Mouse (Mus musculus) urinary bladder, postnatal 10 days (tissue): ENCODE data around the gene Vamp2.

Source experiments
- DNase-seq: peaks from one replicate; pipeline ENCODE4 v3.0.0; 2022; ENCODE audit warnings: low spot score

Gene Vamp2

GRCm38 (mm10) chr11:69064259-69065133 lies 23.8 kb upstream of the Vamp2 start:
- no peak for DNase-seq

DNA sequence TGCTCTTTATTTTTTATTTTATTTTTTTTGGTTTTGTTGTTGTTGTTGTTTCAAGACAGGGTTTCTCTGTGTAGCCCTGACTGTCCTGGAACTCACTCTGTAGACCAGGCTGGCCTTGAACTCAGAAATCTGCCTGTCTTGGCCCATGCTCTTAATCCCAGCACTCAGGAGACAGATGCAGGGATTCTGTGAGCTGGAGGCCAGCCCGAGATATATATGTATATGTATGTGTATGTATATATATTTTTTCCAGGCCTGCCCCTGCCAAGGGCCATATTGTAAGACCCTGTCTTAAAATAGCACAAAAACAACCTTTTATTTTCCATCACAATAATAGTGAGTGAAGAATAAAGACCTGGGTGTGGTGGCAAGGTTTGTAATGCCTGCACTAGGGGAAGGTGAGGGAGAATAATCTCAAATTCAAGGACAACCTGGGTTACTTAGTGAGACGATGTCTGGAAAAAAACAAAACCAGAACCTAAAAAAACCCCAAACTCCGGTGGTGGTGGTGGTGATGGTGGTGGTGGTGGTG lies 22.8 kb upstream of the Vamp2 start:
- DNase-seq, result no peak

GRCm38 (mm10) chr11:69066163-69066861 lies 22.0 kb upstream of the Vamp2 start:
- no peak for DNase-seq

GRCm38 (mm10) chr11:69066956-69067355 lies 21.3 kb upstream of the Vamp2 start:
- no peak for DNase-seq

DNA sequence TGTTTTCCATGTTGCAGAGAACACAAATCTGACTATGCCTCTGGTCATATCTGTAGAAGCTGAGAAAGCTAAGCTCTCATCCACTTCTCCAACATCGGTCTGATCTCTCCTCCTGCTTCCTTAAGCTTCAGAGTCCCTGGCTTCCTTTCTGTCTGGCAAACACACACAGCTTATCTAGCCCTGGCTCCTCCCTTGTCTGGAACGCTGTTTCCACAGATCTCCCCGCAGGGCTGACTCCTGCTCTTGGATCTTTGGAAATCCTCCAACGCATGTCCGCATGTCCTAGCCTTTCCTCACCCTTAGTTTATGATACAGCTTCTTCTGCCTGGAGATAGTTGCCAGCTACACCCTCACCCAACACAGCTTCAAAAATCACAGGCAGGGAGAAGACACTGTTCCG lies 20.7 kb upstream of the Vamp2 start:
- DNase-seq, result no peak

- DNase-seq, result no peak
These were observed 18.2 kb upstream of the Vamp2 start for GRCm38 (mm10) chr11:69070093-69070492.

DNA sequence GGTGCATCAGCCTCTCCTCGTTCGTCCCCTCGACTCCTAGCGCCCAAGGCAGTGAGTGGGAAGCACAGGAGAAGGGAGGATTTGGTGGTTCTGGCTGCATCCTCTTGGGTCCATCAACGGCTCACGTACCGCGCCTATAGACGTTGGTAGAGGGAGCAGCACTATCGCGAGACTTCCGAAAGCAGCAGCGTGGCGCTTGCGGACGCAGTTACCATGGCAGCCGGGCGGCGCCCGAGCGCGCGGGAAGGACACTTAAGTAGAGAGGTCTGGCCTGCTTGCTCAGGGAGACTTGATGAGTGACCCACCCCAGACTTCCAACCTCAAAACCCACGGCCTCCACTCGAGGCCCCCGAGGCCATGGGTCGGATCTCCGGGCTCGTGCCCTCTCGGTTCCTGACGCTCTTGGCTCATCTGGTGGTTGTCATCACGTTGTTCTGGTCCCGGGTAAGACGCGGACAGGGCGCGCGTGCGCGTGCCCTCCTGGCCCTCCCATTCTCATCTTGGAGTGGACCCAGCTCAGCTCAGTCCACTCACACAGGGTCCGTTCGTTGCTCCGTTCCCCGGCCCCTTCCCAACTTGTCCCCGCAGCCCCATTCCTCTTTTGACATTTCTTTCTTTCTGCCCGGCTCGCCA lies 17.6 kb upstream of the Vamp2 start, which contains the start of gene Tmem107:
Tmem107 (plus strand) TSS at position 217 of the 633 bp plus-strand sequence.
- peak; percentile 82 for DNase-seq

GRCm38 (mm10) chr11:69071262-69071661 lies 17.0 kb upstream of the Vamp2 start:
- DNase-seq, result no peak

- DNase-seq, result no peak
These were observed 16.1 kb upstream of the Vamp2 start for GRCm38 (mm10) chr11:69072234-69072633.

GRCm38 (mm10) chr11:69072666-69073064 lies 15.6 kb upstream of the Vamp2 start:
- no peak for DNase-seq

GRCm38 (mm10) chr11:69073065-69073888 lies 15.0 kb upstream of the Vamp2 start:
- no peak for DNase-seq

GRCm38 (mm10) chr11:69073951-69074775 lies 14.1 kb upstream of the Vamp2 start:
- DNase-seq, result no peak

DNA sequence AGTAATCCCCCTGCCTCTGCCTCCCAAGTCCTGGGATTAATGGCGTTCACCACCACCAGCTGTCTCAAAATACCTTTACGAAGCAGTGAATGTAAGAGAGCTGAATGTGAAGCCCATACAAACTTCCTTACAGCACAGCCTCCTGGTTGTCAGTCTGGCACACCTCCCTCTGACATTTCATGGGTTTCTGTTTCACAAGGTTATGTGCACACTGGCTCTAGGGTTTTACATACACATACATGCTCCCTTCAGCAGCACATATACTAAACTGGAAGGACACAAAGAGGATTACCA lies 13.6 kb upstream of the Vamp2 start:
- DNase-seq, result no peak

DNA sequence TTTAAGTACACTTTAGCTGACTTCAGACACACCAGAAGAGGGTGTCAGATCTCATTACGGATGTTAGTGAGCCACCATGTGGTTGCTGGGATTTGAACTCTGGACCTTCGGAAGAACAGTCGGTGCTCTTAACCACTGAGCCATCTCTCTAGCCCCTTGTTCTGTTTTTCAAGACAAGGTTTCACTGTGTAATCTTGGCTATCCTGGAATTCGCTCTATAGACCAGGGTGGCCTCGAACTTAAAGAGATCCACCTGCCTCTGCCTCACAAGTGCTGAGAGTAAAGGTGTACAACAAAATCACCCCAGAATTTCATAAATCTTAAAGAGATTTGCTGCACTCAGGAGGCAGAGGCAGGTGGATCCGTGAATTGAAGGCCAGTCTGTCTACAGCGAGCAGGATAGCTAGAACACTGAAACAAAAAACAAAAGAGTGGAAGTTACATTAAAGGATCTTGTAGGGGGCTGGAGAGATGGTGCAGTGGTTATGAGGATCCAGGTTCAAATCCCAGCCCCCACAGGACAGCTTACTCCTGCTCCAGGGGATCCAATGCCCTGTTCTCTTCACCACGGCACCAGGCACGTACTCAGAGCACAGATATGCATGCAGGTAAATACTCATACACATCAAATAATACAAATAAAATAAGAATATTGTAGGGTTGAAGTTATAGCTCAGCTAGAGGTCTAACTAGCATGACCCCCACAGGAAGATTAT lies 12.4 kb upstream of the Vamp2 start:
- DNase-seq, result no peak

GRCm38 (mm10) chr11:69076572-69076971 lies 11.7 kb upstream of the Vamp2 start:
- no peak for DNase-seq

GRCm38 (mm10) chr11:69077316-69077715 lies 11.0 kb upstream of the Vamp2 start:
- DNase-seq, result no peak

DNA sequence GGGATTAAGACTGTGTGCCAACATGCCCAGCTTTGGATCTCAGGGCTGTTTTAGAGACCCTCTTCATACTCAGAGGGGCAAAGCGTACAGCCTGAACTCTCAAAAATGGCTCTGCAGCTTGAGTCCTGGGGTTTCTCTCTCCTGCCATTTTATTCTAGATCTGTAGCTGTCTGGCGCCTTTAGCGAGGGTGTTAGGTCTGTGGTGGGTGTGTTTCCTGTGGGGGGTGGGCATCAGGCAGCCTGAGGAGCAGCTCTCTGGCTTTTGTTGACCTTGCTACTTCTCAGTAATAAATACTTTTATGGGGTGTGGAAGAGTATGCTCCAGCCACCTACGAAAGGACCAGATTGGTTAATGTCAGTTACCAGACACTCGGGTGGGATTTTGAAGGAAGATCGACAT lies 10.2 kb upstream of the Vamp2 start:
- DNase-seq, result no peak

GRCm38 (mm10) chr11:69078805-69079438 lies 9.4 kb upstream of the Vamp2 start:
- DNase-seq, result no peak

DNA sequence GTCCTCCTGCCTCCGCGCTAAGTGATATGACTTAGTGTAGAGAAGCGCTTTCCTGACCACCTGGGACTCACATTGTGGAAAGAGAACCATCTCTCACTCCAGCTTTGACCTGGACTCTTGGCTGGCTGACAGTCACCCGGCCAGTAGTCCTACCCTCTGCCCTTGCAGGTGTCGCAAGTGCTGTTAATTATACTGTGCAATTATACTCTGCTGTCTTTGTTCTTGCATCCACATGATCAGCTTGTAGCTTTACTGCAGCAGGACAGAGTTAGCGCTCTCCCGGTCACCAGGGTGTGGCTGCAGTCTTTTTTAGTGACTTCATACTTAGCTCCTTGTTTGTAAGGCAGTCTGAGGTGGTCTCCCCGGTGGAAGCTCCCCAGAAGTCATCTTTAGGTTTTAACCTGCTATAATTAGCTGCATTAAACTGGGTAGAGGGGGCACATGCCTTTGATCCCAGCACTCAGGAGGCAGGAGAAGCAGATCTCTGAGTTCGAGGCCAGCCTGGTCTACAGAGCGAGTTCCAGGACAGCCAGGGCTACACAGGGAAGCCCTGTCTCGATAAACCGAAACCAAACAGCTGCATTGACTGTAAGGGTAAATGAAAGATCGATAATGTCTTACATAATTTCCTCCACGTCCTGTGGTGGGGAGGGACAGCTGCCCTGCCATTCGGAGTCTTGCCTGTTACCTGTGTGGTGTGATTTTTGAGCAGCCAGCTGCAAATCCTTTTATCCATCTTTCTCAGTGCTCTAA lies 8.0 kb upstream of the Vamp2 start:
- DNase-seq, result no peak
